Mouse (Mus musculus) gastrocnemius, adult 8-10 months (tissue): ENCODE data around the gene Cacna1g. TPM values are rescaled to one million over a fixed set of nuclear protein-coding genes. Genes with fewer than 3 reads are reported as not detected.

Experiments used
- DNase-seq, 2 experiments: peaks; one replicate each; pipeline ENCODE4 v3.0.0; 2022; ENCODE audit warnings: low spot score in 2 of 2
- total RNA-seq, 4 experiments: library from RNA; stranded (reverse); gene quantifications; 2 replicates each; pipeline ENCODE4 v1.2.4; 2022

Cacna1g gene
- total RNA-seq, 4 experiments from 2014 or later: 0.63 to 1.3 (median 0.86) TPM

DNA sequence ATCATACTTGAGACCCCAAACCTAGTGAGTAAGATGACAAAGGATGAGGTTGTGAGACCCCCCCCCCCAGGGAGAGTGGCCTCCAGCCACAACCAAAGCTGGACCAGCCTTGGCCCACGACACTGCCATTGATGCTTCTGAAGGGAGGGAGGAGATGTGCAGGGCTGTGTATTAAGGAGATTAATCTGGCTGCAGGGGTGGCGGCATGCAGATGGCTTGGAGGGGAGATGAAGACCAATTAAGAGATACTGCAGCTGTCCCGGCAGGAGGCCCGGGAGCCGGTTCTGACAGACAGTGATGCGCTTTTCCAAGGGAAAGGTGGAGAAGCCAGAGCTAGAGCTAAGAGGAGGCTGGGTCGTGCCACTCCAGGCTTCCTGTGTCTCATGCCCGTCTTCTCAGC, 24.8 kb downstream of the Cacna1g start:
- DNase-seq: no peak

DNA sequence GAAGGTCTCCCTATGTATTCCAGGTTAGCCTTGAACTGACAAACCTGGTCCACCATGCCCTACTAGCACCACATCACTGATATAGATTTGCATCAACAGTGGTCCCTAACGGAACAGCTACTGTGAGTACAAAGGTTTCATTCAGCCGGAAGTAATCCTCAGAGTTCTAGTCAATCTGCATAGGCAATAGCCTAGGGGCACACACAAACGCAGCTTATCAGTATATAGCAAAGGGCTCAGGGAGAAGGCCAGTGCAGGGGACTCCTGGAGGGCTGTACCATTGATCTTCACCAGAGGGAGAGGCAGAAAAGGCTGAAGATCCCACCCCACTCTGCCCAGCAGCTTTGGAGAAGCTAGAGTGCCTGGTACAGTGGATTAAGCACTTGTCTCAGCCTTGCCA, 27.0 kb downstream of the Cacna1g start:
- no peak for DNase-seq

DNA sequence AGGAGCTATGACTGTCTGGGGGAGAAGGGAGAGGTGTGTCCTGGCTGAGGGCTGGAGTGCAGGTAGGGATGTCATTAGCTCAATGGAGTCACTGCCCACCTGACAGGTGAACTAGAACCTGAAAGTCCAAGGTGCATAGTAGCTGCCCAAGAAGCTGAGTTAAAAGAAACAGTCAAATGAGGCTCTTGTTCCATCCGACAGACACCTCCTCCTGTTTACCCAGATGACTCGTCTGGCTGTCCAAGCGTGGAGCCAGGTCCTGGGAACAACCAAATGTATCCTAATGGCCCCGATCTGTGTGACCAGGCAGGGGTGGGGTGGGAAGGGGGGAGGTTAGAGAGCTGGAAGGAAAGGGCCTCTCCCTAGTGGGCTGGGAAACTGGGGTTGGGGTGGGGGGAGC, 28.7 kb downstream of the Cacna1g start:
- DNase-seq: no peak

DNA sequence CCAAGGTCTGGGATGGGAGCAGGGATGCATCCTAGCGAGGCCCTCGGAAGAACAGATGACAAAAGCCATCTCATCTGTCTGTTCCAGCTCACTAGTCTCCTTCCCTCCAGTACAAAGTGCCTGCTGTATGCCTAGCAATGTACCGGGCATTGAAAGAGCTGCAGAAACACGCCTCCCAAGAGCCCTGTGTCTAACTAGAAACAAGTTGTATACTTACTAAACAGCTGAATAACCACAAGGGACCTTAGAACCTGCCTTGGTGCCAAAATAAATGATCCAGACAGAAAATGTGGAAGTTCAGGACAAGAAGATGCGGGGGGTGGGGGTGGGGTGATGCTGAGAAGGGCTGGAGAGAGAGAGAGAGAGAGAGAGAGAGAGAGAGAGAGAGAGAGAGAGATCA, 29.2 kb downstream of the Cacna1g start:
- no peak for DNase-seq

DNA sequence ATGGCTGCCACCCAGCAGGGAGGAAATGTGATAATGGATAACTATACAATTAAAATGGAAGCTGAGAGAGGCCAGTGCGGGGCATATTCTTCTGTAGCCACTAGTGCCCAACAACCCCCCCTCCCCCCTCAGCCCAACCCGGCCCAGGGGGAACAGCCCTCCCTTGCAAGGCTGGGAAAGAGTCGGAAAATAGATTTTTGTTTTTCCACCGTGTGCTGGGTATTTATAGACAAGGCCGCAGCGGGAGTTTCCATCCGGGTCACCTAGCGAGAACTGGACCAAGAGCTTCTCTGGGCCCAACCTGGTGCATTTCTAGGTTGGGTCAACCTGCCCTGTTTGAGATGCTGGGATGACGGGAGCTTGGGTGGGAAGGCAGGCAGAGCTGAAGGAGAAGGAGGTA, 32.2 kb downstream of the Cacna1g start:
- no peak for DNase-seq

DNA sequence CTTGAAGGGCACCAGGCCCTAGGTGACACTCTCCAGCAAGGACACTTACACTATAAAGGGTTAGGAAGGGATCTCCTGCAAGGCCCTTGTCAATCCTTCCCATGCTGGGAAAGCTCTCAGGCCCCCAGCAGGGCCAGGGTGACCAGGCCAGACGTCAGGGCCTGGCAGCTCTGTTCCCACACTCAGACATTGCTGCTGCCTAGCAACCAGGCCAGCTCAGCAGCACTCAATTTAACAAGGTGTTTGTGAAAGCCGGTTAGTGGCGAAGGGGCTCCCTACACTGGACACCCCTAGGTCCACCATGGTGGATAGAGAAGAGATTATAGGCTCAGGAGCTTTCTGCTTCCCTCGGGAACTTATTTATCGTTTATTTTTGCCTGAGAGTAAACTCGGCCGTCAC, 32.9 kb downstream of the Cacna1g start:
- no peak for DNase-seq

DNA sequence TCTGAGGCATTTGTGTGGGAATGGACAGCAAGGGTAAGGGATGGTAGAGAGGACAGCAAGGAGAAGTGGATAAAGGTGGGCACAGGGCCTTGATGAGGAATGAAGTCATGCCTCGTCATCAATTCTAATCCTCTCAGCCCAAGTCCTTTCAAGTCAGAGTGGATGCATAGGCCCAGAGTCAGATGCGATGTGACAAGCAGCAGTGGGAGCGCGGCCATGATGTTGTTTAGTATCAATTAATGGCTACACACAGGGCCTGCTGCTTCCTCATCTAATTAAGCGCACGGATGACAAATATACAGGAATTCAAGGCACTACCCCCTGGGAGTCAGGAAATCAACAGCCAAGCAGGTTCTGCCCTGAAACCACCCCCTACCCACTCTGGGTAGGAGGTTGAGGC, 33.6 kb downstream of the Cacna1g start:
- no peak for DNase-seq

DNA sequence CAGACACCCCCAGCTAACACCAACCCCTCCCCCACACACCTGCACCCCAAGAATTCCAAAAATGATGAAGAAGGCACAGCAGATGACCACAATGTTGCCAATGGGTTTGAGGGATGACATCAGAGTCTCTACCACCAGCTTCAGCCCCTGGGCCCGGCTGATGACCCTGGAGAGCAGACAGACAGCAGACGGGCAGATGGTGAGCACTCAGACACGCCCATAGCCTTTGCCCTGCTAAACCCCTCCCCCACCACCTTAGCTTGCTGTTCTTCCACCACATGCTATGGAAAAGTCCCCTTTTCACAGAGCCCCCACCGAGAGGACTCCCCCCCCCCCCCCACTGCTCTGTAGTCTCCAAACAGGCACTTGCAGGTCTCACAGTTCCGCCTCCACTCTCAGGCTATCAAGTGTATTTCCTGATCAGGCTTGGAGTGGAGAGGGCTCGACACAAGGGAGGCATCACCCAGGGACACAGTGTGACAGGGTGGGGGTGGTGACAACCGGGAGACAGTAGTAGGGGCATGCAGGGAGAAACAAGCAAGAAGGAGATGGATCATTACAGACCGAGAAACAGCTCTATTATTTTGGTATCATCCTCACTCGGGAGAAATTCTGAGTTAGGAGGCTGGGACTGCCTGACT, 44.9 kb downstream of the Cacna1g start:
- DNase-seq: no peak

DNA sequence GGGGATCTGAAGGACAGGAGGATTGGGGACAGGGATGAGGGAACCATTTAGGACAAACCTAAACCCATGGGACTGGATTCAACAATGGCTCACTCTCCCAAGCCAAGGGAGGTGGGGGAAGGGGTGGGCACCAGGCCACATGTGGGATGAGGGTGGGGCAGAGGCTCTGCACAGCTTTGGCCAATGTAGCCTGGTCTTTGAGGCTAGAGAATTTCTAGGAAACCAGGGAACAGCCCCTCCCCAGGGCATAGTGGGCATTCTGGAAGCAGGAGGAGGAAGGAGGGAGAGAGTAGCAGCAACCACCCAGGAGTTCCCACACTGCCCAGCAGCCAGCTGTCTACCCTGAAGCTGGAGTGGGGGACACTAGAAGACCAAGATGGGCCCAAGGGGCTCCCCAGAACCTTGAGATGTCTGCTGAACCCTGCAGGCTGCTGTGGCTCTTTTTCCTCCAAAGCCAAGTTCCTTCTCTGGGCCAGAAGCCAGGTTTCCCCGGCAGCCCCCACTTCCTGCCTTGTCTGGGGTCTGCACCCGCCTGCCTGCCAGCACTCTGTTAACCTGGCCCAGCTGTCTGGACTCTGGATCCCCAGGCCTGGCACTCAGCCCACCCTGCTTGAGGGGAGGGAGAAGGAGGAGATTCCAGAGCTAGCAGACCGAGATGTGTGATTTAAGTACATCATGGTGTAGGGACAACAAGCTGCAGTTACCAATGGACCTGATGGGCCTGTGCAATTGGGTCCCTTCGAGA, 45.7 kb downstream of the Cacna1g start:
- peak in 1 of 2 experiments; percentile 25 for DNase-seq

DNA sequence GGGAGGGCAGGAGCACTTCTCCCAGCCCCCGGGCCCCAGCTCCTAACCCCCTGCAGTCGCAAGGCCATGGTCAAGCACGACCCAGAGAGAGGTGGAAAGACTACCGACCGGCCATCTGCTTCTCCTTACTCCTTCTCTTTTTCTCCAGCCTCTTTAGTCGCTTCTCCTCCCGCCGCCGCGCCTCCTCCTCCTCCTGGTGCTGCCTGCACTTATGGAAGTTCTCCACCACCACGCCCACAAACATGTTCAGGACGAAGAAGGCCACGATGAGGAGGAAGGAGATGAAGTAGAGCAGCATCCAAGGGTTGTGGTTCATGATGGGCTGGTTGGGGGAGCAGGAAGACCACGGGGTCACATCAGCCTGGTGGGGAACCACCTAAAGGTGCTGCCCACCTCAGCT, 48.3 kb downstream of the Cacna1g start:
- DNase-seq: no peak

DNA sequence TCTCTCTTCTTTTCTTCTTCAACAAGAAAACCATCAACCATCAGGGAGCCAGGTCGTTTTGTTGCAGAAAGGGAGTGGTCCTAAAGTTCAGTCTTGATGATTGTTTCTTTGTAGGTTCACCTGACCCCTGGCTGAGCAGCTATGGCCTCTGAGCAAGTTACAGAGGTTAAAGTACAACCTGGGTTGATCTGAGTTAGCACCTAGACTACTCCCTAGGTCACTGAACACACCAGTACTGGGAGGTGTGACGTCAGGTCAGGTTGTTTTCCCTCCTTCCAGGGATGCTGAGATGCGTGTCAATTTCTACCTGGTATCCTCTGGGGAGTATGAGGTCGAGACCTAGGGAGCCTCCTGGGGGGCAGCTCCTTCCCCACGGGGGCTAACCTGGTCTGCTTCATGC, 48.8 kb downstream of the Cacna1g start:
- DNase-seq: no peak

DNA sequence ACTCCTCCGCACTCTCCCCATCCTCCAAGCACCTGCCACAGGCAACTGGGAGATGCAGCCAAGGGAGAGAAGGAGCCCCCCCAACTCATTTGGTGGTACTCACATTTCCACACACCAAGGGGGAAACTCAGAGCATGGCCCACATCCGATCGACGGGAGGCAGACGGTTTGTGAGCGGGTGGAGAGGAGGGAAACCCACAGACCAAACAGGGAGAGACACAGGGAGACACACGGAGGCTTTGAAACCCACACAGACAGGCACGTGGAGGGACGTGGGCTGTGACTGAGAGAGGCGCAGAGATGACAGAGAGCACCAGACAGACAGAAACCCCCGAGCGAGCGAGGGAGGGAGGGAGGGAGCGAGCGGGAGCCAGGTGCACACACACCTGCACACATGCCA, 49.6 kb downstream of the Cacna1g start:
- DNase-seq: no peak

DNA sequence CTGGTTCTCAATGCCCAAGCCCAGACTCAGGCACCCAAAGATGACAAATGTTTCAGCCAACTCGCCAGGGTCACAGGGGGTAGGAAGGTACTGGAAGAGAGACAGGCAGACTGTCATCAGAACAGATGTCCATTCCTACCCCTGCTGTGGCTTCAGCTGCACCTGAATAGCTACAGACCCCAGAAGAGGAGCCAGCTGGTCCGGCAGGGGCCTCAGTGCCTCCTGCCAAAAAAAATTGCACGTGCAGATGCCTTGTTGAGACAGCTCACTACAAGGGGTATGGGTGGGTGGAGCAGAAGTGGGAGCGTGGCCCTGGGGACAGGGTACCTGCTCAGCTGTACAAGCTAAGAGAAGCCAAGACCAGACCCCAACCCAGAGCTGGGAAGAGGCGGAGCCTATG, 50.1 kb downstream of the Cacna1g start:
- no peak for DNase-seq

DNA sequence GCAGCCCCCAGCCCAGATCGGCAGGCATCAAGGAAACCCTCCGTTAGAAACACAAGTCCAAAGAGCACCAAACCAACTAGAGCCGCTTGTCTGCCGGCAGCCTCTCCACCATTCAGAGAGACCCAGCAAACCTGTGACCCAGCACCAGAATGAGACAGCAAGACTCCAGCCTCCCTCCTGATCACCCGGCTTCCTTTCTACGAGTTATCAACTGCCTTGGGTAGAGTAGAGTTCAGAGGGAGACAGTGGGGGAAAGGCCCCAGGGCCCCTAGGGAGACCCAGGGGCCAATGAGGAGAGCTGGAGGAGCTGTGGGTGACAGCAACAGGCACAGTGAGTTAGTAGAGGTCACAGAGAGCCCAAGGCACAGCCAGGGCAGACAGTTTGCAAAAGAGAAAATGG, 53.0 kb downstream of the Cacna1g start:
- no peak for DNase-seq

DNA sequence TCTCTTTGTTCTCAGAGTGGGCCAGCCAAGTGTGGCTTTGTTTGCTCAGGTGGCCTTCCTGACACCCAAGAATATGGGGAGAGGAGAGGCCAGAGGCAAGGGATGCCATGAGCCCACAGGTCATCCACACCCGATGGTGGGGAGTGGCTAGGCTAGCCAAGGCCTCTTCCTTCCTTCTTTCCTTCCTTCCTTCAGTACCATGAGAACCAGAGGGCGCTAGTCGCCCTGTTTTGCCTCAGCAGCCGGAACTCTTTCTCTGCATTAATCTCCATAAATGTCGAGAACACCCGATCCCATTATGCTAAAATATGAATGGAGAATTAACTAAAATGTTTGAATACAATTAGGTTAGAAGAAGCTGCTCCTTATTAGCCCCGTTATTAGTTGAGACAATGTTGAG, 53.7 kb downstream of the Cacna1g start:
- DNase-seq: no peak

DNA sequence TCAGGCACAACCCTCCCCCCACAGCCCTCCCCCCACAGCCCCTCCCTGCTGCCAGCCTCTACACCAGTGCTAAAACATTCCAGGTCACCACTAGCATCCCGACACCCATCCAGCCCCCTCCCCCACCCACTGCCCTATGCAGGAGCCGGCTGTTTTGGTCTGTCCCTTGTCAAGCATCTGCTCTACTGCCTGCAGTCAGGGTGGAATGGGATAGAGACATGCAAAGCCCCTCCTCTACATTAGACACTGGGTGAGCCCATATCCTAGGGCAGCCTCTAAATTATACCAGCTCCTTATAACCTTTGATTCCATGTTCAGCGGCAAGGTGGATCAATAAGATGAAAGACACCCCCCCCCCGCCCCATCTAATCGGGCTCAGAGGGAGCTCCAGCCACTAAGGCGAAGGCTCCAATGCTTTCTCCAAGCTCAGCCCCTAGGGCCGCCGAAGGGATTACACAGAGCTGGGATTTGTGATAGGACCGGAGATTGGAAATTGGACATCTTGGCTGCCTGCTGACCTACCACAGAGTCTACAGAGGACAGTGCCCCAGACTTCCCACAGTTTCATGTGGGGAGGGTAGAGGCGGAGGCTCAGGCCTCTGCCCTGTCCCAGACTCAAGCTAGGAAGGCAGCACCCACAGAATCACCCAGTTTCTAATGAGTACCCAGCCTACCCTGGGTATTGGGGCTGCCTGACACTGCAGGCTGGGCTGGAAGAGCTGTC, 54.8 kb downstream of the Cacna1g start:
- no peak for DNase-seq

DNA sequence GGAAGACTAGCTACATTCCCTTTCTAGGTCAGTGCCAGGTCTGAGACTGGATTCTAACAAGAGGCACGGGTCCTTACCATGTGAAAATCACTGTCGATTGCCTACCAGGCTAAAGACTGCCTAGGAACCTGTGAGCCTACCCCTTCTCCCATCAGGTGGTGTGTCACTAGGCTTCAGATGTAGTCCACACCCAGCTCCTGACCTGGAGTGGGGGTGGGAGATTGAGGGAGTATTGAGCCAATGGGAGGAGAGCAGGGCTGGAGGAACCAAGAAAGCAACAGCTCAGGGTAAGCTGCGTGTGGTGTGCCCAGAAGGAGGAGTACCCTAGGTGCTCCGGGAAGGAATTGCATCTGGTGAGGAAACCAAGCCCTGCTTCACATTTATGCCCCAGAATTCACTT, 60.0 kb downstream of the Cacna1g start:
- DNase-seq: no peak

DNA sequence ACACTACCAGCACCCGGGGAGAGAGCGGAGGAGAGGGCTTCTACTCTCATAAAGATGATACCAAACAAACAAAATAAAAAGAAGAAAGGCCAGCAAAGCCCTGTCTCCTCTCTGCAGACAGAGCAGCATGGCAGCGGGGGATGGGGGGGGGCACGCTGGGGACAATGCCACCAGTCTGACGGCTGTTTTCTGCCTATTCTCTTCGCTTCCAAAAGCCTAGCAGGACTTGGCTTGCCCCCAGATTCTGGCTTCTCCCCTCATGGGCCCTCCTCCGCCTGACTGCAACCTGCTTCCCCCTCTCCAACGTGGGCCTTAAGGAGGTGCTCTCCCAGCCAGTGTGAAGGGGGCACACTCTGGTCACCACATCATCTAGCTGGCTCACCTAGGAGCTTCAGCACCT, 60.5 kb downstream of the Cacna1g start:
- DNase-seq: no peak

DNA sequence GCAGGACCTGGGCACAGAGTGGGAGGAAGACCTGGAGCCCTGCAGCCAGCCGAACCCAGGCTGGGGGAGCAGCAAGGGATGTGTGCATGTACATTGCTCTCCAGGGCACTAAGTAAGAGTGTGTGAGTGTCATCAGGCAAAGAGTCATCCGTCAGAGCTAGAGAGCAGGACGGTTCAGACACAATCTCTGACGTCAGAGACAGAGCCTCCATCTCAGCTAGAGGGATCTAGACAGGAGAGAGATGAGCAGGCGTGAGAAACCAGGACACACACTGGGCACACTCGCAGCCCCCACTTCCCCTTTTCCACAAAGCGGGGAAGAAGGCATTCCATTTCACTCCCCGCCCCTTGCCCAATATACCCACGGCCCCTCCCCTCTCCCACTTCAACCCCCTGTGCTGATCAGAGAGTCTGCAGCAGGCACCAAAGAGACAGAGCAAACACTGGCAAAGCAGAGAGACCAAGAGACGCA, 61.0 kb downstream of the Cacna1g start:
- no peak for DNase-seq

DNA sequence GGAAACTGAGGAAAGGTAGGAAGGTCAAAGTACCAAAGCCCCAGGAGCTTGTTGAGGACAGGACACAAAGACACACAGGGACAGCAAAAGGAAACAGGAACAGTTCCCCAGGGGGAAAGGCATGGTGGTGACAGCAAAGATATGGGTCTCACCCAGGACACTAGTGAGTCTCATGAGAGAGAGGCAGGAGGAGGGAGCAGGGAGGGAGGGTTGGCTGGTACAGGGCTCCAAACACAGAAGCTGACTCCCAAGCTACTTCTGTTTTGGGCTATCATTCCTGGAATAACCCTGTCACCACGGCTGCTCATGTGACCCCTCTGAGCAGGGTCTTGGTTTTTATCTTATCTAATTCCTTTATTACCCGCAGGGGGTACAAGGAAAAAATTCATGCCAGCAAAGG, 61.4 kb downstream of the Cacna1g start:
- no peak for DNase-seq

DNA sequence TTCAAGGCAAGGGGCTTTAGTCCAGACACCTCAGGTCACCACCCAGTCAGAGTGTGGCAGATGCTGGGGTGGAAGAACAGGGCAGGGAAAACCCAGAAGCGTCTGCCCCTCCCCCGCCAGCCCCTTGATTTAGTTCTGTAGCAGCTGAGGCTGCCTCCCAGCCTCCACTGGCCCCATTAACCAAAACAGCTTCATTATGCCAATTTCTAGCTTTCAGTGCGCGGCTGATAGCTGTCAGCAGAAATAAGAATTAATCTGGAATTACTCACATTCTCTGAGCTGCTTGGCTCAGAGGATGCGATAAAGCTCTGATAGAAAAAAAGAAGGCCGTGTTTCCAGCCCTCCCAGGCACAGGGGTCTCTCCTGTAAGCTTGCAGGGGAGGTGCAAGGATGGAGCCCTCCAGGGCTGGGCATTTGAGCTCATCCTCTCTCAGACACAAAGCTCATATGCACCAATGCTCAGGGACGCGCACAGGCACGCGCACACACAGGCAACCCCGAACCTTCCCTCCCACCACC, 66.1 kb downstream of the Cacna1g start:
- DNase-seq: no peak

DNA sequence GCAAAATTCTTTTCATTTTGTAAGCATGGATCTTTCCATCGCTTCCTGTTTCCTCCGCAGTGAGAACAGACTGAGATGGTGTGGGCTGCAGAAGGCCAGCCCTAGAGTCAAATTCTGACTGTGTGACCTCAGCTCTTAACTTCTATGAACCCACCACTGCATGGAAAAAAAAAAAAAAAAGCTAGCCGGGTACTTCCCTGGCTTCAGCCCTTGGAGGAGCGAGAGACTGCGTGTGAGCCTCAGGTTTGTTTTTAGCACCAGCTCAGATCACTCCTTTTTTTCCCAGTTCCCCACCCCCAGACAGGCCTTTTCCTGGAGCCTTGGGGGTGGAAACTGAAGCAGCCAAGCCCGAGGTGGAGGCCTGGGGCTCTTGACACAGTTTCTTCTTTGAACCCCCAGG, 68.7 kb downstream of the Cacna1g start:
- no peak for DNase-seq
